Mouse (Mus musculus) G1E (cell line): ENCODE measurements around the gene Gns.

Experiments used
- CTCF ChIP-seq: IDR thresholded peaks from 2 replicates; pipeline ENCODE4 v1.5.1; 2012; ENCODE audit warnings: low read depth, low read length, inconsistent platforms, mixed read lengths
- GATA1 ChIP-seq: IDR thresholded peaks from 2 replicates; pipeline ENCODE4 v1.6.1; 2012; ENCODE audit warnings: borderline replicate concordance, low read length, inconsistent platforms, mixed read lengths
- TAL1 ChIP-seq: conservative IDR thresholded peaks from 2 replicates; pipeline ENCODE4 v1.6.1; 2012; ENCODE audit warnings: low read depth, low read length, inconsistent platforms, mixed read lengths

- TF ChIP-seq CTCF (no peak), GATA1 (no peak), TAL1 (no peak)
Measured at GRCm38 (mm10) chr10:121350357-121351065, 14.4 kb upstream of the Gns start.
